Mouse (Mus musculus) spleen, adult 2 months (tissue): Measurements from ENCODE around the gene Wnt5b.

Source experiments
- CTCF ChIP-seq: fragments of 200-500 bp; IDR thresholded peaks from 2 replicates; pipeline ENCODE4 v1.5.1; 2011; ENCODE audit warnings: mild to moderate bottlenecking, inconsistent platforms; ENCODE audit not compliant: insufficient read depth, insufficient read length, insufficient replicate concordance; ENCODE audit errors: extremely low read depth
- POLR2A ChIP-seq: fragments of 200-500 bp; IDR thresholded peaks from 2 replicates; pipeline ENCODE4 v1.6.1; 2011; ENCODE audit warnings: low read depth, low read length, inconsistent platforms

DNA sequence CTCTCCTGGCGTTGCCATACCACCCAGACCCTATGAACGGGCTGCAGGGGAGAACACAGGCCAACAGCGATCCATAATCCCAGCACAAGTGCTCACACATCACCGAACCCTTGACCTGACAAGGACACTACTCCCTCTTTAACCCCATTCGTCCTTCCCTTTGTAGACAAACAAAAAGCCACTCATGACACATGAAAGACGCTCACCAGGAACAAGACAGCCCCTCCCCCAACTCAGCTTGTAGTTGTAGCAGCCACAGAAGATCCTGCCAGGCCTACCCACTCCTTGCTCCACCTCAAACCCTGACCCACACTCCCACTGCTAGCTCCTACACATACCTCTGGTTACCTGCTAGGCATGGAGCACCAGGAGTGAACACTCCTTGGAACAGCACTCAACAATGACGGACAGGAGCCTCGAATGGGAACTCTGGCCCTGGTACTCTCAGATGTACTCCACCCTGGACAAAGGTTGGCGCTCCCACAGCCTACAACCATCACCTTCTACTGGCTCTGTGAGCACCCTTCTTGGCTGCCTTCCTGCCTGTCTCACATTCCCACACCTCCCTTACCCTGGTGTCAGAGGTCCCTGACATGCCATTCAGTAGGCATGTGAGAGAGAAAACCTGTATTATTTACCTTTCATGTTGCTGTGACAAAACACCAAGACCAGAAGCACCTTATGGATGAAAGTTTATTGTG, 38.5 kb downstream of the Wnt5b start:
- TF ChIP-seq POLR2A (no peak), CTCF (no peak)
